Mouse (Mus musculus) left cerebral cortex, adult 9 months (tissue): Measurements from ENCODE around the gene Txndc2.
"Not testable (repeated sequence)": the region's sequence is repeated elsewhere in the genome, so short reads cannot be mapped to it uniquely, and the experiment has no call there.

Experiments used
- DNase-seq, 2 experiments: peaks; one replicate each; pipeline ENCODE4 v3.0.0; 2022; ENCODE audit warnings: low spot score in 2 of 2

Txndc2 gene

DNA sequence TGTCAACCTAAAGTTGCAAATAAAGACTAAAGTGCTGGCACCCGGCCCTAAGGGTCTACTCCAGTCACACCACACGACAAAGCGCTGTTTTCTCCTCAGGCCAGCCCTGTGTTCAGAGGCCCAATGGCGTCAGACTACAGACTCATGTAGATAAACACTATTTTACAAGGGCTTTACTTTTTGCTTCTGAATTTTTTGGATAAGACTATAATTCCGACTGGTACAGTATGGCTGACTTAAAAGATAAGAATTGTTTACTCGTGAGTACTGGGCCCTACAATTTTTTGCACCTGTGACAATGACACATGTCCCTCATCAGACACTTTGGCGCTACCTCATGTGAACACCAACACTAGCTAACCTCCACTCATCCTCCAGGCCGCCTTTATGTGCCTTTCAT, 14.1 kb upstream of the Txndc2 start:
- DNase-seq, result no peak

DNA sequence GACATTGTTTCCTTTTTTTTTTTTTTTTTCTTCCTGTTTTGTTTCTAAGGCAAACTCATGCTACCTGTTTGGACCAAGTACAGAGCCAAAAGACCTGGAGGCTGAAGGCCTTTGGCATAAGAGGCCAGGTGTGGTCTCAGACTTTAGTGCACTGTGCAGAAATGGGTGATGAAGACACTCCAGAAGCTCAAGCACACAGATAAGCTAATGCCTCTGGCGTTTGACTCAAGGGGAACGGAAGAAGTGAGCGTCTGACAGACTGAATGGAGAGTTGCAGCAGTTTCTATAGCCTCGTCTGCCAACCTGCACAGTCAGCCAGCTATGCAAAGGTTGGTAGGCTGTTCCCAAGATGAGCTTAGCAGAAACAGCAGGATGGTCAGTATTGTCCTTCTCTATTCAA, 13.6 kb upstream of the Txndc2 start:
- DNase-seq, result no peak

GRCm38 (mm10) chr17:65650598-65650997, 8.6 kb upstream of the Txndc2 start:
- no peak for DNase-seq

DNA sequence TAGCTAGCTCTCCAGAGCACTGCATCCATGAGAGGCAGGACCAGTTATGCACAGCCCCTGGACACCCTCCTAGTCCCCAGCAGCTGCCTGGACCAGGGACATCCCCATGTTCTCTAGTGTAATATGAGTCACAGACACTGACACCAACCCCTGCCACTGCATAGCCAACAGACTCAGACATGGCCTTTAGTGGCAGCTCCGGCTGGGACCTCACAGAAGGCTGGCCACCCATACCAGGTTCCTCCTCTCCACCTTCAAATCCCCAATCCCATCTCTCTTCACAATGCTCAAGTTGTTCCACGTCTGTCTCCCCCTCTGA, 7.2 kb upstream of the Txndc2 start:
- no peak for DNase-seq

- DNase-seq, result no peak
These were observed 6.6 kb upstream of the Txndc2 start for GRCm38 (mm10) chr17:65648371-65649174.

- DNase-seq, result no peak
These were observed 6.0 kb upstream of the Txndc2 start for GRCm38 (mm10) chr17:65647961-65648360.

DNA sequence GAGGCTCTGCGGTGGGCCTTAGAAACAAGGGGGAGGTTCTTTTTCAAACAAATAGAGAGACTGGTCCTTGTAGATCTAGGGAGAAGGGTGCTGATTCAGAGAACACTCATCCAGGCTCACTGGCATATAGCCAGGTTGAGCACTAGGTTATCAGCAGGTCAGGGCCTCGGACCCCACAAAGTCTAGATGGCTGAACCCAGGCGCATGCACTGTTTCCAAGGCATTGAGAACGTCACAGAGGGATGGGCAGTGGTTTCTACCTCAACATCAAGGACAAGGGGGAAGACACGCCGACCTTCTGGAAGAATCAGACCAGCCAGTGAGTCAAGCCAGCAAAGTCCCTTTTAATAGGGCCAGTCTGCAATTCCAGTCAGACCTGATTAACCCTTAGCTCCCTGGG, 5.3 kb upstream of the Txndc2 start:
- no peak for DNase-seq

DNA sequence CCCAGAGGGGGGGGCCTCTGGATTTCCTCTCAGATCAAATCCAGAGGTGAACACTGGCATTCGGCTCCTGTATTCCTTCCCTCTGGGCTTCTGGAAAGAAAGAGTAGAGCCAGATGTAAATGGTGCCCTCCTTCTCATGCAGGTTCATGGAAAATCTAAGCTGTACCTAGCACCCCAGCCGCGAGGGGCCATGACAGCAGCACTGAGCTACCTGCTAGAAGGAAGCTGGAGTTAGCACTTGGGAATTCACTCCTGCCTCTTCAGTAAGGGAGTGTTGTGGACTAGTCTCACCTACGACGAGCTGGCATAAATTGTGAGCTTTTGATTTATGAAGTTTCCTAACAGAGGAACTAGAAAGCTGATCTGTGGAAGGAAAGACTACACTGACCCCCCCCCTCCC, 1.6 kb upstream of the Txndc2 start:
- no peak for DNase-seq

DNA sequence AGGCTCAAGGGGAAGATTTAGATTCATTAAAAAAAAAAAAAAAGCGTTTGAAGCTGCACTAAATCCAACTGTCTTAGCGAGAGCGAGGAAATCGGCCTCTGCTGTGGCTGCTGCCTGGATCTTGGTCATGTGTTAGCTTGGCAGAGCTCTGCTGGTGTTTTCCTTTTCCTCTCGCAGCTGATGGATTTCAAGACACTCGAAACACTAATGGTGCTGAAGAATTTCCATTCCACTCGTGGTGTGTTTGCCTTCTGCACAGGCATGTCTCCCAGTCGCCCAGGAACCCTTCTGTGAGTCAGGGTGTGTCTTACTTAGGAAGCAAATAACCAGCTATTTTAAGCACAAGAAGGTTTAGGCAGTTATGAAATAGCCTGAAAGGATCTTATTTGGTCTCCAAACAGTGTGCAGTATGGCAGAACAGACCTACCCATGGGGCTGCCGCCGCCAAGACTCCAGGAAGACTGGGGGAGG, 1.1 kb upstream of the Txndc2 start:
- peak; percentile 72 to 79 for DNase-seq

DNA sequence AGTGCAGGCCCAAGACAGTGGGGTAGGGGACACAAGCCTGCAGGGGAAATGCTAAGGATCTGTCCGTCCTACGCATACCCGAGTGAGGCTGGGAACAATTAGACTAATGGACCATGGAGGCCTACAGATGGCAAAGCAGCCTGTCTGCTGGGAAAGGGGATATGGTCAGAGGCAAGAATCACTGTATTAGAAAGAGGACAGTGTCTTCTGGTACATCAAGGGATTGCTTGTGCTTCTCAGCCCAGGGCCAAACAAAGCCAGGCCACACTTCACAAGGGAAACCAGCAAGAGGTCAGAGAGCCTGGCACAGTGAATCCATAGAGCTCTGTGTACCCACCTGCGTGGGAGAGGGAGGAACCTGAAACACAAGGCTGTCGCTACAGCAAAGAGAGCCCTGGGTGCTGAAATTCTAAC, 617 bp upstream of the Txndc2 start:
- DNase-seq, result no peak

- no peak for DNase-seq
These were observed 2.8 kb downstream of the Txndc2 start for GRCm38 (mm10) chr17:65639144-65639543.

DNA sequence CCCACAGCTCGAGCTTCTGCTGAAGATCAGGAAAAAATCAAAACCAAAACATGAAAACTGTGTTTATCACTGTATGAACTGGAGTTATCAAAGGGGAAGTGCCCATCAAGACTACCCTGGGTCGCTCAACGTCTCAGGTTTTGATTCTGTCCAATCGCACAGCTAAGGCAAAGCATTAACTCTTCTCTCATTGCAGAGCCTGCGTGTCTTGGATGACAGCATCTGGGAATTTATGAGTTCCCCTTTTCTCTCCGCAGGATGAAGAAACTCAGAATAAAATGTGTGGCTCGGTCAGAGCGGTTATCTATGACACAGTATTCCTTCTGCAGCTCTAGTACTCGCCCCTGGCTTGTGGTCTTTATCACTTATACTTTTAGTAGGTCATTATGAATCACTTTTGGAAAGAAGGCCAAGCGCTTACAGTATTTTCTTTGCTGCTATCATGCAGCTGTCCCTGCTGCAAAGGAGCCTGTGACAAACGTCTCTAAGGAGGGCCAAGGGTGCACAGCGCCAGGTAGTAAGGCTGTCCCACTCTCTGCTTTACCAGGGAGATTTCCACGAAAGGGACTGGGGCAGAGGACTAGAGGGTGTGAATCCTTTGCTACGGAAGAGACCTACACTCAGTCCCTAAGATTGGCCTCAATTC, 6.1 kb downstream of the Txndc2 start:
- no peak for DNase-seq

GRCm38 (mm10) chr17:65629943-65630342, 12.0 kb downstream of the Txndc2 start:
- no peak for DNase-seq

DNA sequence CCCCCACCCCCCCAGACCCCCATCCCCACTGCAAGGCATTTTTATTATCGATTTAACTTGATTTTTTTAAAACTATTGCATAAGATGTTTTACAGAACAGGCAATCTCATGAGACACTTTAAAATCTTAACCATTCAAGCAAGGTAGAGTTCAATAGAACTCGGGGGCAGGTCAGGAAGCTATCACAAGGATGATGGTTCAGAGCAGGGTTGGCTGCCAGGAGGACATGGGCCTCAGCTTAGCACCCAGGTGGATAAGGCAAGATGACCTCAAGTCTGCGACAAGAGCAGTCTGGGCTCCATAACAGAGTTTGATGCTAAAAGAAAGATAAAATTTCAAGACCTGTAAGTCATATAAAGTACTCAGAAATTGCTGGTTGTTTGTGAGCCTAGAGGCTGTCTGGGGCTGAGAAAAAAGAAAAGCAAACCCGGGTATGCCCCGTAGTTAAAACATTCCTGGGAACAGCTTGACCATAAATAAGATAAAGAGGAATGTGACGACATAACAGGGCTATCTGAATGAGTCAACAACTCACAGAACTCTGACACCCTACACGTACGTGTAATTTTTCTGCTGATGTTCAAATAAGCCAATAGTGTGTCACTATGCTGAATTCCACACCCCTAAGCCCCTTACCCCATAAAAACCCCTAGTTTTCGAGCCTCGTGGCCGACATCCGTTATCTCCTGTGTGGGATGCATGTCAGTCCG, 13.0 kb downstream of the Txndc2 start:
- not testable (repeated sequence) for DNase-seq

DNA sequence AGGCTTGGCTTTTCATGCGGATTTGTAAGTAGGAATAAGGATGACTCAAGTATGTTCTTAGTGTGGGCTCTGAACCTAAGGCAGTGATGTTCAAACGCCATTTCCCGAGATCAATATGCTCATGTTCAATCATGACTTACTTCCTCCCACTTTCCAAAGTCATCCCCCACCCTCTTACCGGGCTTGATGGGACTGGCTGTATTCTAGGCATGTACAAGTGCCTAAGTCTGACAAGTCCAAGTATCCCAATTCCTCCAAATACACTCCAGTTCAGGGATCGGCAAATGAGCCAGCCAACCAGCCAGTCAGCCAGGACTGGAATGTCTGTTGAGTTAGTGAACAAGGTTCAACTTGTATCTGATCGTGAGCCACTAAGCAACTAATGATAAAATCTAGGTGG, 15.7 kb downstream of the Txndc2 start:
- DNase-seq, result no peak

DNA sequence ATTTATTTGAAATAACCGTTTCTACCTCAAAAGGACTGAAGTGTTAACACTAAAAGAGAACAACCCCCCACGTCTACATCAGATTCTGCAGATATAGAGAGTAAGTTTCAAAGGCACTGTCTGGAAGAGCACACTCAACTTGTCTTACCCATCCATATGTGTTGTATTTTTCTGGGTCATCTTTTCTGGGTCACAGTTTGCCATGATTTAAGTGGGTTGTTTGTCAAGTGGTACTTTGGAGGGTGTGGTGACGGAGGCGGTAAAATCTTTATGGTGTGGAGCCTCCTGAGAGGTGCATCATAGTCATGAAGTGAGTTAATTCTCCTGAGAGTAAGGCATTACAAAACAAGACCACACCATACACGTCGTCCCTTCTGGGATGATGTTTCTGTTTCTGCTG, 16.4 kb downstream of the Txndc2 start:
- no peak for DNase-seq

DNA sequence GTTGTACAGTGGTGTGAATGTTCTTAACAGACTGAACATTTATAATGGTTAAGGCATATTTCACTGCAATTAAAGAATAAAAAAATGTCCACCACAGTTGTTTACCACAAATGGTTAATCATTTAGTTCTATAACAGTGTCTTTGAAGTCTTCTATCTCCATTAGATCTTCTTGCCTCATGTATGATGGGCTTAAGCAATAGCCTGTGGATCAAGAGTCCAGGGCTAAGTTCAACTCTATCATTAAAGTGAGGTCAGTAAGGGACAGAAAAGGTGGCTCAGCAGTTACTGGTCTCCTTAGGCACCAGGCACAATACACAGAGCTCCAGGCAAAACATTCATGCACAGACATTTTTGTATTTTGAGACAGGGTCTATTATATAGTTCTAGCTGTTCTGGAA, 18.8 kb downstream of the Txndc2 start:
- DNase-seq, result no peak

GRCm38 (mm10) chr17:65618431-65618830, 23.5 kb downstream of the Txndc2 start:
- DNase-seq, result no peak

DNA sequence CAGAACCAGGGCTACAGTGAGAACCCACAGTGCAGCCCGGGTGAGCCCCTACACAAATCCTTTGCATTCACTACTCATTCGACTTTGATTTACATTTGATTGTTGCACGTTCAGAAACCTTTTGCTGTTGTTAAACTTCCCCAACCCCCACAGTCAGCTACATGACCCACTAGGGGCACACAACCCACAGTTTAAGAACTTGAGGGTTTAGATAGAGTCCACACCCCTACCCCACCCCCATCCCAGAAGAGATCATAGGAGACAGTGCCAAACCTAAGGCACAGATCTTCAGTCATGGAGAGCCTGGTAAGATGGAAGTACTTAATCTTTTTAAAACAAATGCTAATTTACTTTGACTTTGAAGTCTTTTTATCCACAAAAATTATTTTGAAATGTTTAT, 26.3 kb downstream of the Txndc2 start:
- DNase-seq, result no peak

- DNase-seq, result peak in 1 of 2 experiments; percentile 17
These were observed 27.5 kb downstream of the Txndc2 start for GRCm38 (mm10) chr17:65614431-65614830.

DNA sequence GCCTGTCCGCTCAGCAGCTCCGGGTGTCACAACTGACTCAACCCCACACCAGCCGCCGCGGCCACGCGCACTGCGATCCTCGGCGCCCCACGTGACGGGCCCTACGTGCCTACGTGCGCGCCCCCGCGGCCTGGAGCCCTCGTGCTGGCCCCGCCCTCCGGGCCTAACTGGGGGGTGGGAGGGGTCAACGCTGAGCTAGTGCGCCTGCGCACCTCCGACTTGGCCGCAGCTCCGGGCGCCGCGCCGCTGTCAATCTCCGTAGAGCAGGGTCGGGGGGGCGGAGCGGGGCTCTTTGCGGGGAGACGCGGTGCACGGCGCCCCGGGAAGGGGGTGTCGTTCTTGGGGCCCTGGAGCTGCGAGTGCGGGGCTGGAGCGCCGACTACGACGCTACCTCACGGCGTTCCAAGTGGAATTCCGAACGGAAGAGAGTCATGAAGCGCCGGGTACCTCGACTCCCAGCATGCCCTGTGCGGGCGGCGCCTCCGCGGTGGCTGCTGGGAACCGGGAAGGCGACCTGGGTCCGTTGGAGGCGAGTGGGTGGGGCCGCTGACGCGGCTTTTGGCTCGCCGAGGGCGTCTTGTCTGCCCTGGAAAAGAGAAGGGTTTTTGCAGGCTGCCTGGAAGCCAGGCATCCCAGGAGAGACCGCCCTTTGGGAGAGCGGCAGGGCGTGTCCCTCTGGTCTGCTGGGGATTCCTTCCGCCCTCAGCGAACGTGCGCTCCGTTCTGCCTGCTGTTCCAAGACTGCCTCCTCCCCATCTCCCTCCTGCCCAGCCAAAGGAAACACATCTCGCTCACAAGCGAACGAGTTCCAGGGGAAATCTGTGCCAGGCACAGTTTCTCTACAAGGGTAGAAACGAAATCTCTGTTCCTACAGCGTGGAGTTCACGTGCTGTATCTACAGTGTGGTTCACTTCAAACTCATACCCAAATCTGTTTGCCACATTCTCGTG, 28.2 kb downstream of the Txndc2 start, which contains the start of gene Vapa:
Gene Vapa (minus strand): TSS at position 93 of the 950 bp plus-strand sequence.
- DNase-seq, result peak; percentile 94 to 96

DNA sequence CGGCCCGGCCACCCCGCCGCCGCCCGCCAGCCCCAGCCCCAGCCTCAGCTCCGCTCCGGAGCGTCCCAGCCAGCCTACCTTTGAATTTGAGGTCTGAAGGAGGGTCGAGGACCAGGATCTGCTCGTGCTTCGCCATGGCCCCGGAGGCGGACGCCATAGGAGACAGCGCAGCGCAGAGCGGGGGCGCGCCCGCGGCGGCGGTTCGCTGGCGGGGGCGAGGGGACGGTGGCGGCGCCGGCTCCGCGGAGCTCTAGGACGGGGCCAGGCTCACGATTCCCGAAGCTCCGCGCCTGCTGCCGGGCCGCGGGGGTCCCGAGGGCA, 28.9 kb downstream of the Txndc2 start:
- no peak for DNase-seq
